Mouse (Mus musculus): ENCODE measurements at regions not wholly inside any gene's neighbourhood (a gene's known extent, or its start where the extent isn't known, plus 50 kb on each side); places are given as distances from the start of the nearest gene placed in this dataset.

DNA sequence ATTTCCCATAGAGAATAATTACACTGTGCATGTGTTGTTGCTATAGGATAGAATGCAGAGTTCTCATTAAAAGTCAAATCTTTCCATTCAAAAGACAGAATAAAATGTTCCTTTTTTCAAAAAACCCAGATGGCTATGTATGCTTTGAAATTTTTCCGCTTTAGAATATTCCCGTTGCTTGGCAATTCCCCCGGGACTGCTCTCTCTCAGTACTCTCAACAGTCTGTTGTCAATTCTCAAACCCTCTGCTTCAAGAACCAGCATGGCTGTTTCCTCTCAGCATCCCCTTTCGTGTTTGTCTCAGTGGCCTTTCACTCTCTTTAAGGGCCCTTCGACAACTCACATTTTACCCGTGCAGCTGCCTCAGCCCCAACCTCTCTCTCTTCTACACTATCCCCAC lies 372.5 kb upstream of the Intu start:
- no peak for TF ChIP-seq CTCF (conservative IDR thresholded peaks at IDR 0.05 in 1 of 2, IDR thresholded peaks at IDR 0.05 in 1 of 2; ENCODE audit: low read depth in 2 of 2, low read length in 2 of 2)
- TF ChIP-seq ZNF384 (IDR thresholded peaks at IDR 0.05; ENCODE audit: low read depth, low read length): no peak
- no peak for TF ChIP-seq USF2 (conservative IDR thresholded peaks at IDR 0.05; ENCODE audit: low read depth, low read length)
- no peak for TF ChIP-seq POLR2A (IDR thresholded peaks at IDR 0.05; ENCODE audit: low read depth, low read length)
- no peak for TF ChIP-seq NRF1 (IDR thresholded peaks at IDR 0.05; ENCODE audit: low read depth, low read length)
- TF ChIP-seq MXI1 (IDR thresholded peaks at IDR 0.05; ENCODE audit: low read depth, low read length): no peak
- TF ChIP-seq HCFC1 (IDR thresholded peaks at IDR 0.05; ENCODE audit: low read depth, low read length): no peak
- no peak for TF ChIP-seq MAZ (IDR thresholded peaks at IDR 0.05; ENCODE audit: low read depth, low read length)
